Mouse (Mus musculus) retina, postnatal 7 days (tissue): ENCODE results near the gene Mettl6.

Source experiments
- DNase-seq: peaks from one replicate; pipeline ENCODE4 v3.0.0-alpha.2; 2012; ENCODE audit warnings: low read depth, low spot score

Mettl6 gene

DNA sequence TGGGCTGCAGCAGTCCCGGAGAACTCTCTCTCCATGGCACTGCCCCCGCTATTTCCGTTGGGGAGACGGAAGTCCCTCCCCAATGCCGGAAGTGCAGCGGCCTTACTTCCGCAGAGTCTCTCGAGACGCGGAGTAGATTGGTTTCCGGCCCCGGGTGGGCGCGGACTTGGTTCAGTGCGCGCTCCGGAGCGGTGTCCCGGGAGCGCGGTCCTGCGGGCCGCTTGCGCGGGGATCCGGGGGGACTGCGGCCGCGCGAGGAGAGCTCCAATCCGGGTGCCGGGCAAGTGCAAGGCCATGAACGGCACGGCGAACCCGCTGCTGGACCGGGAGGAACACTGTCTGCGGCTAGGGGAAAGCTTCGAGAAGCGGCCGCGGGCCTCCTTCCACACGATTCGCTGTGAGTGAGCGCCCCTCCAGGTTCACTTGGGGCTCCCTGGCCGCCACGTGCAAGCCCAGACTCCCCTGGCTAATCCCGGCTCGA is at the start of gene Mettl6:
Mettl6 (minus strand) TSS at position 66 of the 481 bp plus-strand sequence.
- DNase-seq, result peak; percentile 83

DNA sequence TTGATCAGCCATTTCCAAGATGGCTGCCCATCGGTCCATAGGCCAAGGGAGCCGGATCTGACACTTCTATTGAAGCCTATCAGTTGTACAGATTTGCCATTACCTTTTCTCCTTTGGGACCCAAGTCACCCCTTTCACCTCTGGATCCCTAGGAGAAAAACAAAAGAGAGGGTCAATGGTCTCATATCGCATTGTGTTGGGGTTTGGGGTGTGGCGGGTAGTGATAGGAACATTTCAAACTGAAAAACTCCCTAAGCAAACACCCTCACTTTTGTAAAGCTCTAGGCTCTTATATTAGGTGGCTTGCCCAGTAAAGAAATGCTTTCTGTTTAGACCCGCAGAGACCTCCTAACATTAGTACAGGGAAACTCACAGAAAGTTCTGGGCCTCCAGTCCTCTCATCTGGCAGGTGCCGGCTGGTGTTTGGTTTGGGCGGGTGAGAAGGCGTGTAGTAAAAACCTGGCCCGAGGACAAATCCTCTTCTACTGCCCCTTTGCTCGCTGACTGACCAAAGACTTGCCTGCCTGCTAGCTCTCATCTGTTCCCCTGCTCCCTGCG is 49.1 kb upstream of the Mettl6 start:
- no peak for DNase-seq

DNA sequence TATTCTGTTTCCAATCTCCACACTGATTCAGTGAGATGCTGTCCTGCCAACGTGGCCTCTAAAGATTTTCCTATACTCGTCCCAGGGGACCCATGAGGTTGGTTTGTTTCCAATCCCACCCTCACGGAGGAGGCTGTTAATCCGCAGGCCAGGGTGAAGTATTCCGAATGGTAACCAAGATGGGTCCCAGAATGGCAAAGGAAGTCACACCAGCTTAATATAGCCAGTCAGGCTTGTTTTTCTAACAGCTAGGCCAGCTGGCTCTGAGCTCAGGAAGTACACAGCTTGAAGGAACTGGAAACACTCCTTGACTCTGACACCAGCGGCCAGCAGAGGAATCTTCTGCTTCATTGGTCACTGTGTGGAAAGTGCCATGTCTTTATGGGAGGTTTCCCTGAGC is 42.5 kb upstream of the Mettl6 start:
- DNase-seq, result no peak

DNA sequence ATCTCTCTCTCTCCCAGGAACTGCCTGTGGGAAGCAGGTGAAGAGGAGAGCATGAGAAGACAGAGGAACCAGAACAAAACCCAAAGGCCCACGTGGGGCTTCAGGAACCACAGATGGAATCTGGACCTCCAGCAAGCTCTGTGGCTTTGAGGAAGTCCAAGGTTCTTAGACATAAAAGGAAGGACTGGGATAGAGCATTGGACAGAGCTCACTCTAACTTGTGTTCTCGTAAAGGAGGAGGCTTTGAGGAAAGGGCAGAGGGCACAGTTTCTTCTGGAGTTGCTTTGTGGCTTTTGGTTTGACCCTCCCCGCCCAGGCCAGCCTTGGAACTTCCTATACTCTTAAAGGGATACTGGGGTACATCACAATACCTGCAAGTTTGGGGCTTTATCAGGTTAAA is 37.8 kb upstream of the Mettl6 start:
- no peak for DNase-seq

DNA sequence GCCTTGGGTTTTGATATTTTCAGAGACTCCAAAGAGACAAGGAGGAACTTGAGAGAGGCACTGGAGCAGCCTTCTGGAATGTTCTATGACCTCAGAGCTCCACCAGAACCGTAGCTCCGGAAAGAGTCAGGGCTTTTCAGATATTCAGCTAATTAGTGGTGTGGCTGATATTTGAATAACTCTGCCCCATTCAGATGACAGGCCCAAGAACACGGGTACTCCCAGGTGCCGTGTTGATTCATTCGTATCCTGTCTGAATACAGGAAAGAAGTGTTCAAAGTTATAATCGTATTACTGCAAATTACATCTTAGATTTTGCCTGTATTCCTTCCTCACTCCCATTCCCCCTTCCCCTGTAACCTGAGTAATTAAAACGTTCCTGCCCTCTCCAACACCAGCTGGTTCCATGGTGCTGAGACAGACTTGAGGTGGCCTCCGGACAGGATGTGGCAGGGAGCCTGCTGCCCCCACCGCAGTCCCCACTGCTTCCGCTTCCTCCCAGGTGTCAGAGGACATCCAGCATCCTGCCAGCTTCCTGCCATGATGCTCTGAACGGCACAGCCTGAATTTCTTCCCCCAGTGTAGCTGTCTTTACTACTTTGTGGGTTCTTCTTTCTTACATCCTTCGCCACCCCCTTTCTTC is 36.8 kb upstream of the Mettl6 start:
- no peak for DNase-seq

DNA sequence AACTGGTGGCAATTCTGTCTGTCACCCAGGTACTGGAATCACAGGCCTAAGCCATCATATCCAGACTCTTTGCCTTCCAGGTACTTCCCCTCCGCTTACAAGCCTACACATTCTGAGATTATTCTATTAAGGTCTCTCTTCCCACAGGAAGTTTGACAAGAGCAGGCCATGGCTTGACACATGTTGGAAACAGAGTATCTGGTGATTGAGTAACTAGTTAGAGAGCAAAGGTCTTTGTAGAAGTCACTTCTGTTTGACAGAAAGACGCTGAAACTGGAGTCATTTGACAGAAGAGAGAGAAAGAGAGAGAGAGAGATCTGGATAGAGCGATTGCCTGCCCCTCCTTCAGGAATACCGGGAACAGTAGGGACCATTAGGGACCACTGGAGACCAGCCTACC is 36.0 kb upstream of the Mettl6 start:
- DNase-seq, result no peak

DNA sequence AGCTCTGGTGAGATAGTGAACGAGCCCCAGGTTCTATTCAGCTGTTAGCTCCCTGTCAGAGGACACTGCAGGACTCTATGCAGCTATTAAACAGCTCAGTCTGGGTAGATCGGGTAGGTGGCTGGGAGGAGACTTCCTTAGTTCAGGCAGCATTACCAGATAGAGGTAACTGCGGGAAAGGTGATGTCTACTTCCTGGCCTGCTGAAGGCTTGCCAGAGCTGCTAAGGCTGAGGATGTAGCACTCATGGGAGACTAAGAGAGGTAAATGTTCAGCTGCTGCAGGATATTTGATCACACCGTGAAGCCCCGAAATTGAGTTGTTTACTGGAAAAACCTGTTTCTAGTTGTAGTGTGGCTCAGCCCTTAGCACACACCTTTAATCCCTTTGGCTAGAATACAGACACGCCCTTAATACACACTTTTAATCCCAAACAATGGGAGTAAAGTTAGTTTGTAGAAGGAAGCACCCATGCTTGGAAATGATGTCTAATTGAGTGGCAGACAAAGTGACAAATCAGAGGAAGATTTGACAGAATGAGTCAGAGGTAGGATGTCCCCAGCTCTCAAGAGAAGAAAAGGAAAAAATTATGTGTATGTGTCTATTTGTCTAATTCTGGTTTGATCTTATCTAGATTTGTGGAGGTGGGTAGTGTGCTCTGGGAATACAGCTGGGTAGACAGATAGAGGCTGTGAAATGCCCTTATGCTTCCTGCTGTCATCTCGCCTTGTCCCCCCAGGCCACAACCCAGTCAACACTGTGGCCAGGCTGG is 30.4 kb upstream of the Mettl6 start:
- DNase-seq, result no peak

DNA sequence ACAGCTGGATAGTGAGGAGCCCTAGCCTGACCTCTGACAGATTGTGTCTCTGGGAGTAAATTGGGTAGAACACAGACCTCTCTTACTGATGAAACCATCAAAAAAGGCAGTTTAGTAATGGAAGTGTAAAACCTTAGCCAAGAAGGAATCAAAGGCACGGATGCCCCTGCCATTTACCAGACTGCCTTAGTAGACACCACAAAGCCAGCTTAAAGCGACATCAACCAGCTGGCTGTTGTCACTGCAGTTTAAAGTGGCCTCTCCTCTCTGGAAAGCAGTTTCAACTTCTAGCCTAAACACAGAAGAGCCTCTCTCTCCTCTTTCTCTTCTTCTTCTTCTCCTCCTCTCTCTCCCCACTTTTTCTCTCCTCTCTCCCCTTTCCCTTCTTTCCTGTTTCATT is 26.5 kb upstream of the Mettl6 start:
- no peak for DNase-seq

DNA sequence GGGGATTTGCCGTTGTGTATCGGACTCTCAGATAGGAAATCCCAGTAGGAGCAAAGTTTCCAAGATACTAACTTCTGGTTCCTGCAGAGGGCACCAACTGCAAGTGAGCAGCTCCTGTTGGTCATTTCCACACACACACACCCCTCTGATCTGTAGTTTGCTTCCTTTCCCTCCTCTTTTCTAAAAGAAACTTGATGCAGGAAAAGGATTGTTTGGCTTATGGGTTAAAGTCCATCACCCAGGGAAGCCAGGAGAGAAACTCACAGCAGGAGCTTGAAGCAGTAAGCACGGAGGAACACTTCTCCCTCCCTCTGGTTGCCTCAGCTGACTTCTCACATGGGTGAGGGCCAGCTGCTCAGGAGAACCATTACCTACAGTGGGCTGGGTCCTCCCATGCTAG is 24.3 kb upstream of the Mettl6 start:
- no peak for DNase-seq

DNA sequence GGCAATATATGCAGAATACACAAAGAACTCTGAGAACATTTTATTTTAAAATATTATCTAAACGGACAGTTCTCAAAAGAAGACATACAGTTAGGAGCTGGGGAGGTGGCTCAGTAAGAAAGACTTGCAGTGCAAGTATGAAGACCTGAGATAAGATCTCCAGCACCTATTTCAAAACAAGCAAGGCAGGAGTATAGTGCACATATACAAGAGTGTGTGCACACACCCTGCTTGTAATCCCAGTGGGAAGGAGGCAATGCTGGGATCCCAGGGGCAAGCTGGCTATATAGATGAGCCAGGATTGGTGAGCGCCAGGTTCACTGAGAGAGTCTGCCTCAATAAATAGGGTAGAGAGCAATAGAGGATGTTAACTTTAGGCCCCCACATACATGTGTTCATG is 21.1 kb upstream of the Mettl6 start:
- no peak for DNase-seq

DNA sequence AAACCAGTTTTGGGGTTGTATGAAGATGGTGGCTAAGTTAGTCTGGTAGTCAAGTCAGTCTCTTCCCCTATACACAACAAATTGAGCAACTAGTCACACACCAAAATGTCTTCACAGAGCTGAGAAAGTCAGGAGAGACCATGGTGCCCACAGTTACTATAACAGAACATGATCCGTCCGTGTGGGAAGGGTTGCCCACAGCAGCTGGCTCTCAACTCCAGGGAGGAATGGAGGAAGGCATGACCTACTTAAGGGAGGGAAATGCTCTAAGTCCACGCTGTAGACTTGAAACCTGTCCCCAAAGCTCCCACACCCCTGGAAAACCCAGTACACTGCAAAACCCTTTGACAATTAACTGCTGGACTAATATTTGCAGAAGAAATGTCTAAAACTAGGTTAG is 15.5 kb upstream of the Mettl6 start:
- DNase-seq, result no peak

DNA sequence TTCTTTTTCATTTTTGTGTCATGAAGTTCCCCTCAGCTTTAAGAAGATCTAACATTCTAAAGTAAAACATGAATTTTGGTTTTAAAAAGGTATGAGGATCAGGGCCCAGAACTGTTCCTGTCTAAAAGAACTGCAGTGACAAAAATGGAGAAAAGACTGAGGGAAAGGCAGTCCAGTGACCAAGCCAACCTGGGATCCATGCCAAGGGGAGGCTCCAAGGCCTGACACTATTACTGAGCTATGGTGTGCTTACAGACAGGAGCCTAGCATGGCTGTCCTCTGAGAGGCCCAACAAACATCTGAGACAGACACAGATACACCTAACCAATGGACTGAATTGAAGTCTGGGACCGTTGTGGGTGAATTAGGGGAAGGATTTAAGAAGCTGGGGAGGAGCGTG is 15.1 kb upstream of the Mettl6 start:
- DNase-seq, result no peak

DNA sequence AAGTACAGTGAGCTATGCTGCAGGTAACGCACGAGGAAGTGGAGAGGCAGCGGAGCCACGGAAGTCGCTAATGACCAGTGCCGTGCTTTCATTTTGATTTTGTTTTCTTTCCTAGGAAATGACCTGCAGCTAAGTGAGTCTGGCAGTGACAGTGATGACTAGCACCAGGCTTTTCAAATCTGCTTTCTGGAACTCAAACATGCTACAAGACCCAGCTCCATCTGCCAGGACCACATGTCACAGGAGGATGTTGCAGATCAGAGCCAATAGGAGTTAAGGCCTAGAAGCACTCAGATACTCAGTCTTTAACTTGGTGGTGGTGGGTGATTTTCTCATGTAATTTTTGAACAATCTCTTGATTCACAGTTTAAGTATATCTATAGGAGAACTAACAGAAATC is 11.6 kb upstream of the Mettl6 start:
- no peak for DNase-seq

DNA sequence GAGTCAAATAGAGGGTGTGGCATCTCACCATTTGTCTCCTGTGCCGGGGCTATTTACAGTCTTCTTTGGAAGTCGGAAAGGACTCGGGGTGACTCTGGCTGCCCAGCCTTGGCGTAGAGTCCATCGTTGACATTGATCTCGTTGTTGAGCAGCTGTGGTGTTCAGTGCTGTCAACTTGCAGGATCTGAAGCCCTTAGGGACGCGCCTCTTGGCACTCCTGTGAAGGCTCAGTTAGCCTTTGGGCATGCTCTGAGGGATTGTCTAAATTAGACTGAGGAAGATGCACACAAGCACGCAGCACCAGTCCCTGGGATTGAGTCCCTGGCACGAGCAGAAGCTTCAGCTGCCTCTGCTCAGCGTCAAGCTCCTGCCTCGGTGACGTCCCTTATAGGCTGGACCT is 8.6 kb upstream of the Mettl6 start:
- DNase-seq, result no peak

DNA sequence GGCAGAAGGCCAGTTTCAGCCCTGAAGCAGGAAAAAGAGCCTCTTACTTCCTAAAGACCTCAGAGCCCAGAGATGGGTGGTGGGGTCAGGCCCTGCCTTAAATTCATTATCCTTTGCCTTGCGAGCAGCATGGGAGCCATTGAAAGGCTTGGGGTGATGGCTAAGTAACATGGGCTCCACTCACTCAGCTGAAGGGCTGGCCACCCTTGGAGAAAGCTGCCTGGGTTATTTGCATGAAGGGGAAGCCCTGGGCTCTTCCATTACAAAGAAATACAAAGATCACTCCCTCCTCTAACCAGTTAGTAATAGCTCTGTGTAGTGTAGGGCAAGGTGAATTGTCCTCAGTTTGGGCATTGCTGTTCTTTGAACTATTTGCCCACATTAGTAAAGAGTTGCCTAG is 4.7 kb upstream of the Mettl6 start:
- DNase-seq, result no peak

DNA sequence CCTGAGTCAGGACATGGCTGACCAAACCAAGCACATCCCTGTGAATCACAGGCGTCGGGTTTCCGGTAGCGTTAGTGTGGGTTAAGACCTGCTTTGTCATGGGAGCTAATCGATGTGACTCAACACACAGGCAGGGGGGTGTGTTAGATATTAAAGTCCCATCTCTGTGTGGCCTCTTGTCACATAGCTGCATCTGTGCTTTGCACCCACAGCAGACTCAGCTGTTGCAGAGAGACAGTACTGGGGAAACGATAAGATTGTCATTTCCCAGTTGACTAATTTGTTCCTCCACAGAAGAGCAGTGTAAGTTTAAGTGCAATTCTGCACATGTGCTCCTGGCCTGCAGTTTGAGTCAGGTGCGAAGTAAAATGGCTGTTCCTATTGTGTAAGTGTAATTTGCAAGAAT is 1.4 kb upstream of the Mettl6 start:
- DNase-seq, result no peak

DNA sequence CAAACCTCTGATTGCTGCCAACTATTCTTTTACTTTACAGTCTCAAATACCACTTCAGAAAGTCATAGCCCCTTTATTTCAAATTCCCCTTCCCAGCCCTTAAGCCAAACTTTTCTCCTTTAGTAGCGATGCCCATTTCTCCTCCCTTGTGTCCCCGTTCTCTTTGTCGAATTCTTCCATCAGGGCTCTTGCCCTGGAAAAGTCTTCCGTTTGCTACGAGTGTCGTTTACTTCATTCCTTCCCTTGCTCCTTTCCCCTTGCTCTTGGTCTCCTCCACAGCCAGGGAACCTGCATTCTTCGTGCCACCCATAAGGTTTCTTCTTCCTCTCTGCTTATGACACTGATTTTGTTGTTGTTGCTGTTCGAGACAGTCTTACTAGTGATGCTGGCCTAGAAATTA is 698 bp upstream of the Mettl6 start:
- no peak for DNase-seq

DNA sequence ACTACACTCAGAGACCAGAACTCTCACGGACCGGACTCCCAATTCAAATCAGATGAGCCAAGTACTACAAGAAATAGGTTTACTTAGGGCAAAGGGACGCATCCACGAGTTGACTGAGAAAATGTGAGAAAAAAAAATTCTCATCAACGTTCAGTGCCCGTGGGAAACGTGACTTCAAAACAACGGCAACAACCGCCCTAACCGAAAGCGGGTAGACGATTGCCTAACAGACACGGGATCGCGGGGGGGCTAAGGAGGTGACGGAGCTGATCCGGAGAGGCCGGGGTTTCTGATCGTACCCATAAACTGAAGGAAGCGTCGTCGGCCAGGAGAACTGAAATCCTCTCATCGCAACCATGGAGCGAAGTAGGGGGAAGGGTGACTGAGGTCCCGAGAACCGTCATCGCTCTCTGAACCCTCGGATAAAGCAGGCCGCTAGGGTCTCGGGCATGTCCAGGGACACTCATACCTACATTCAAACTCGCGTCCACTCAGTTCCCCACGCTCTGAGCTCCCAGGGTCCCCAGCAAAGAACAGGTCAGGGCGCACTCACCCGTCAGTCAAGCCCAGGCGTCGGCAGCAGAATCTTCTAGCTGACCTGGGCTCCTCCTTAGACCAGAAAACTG is 378 bp downstream of the Mettl6 start, which contains the start of gene Eaf1:
Eaf1 (plus strand) TSS at position 51 of the 626 bp plus-strand sequence.
- no peak for DNase-seq

DNA sequence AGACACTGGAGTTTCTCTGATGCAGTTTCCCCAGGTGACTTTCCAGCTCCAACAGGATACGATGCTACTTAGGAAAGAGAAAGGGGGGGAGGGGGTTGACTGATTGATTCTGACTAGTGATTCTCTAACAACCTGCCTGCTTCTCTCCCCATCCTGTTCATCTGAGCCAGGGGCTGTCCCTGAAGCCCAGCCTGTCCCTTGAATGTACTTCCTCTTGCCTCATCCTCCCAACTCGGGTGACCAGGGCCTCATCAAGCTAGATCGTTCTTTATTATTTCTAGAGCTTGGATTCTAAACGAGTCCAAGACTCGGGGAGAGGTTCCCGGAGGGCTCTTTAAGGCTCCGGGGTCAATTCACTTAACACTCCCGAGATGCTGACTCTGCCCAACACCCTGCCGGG is 939 bp downstream of the Mettl6 start:
- no peak for DNase-seq

DNA sequence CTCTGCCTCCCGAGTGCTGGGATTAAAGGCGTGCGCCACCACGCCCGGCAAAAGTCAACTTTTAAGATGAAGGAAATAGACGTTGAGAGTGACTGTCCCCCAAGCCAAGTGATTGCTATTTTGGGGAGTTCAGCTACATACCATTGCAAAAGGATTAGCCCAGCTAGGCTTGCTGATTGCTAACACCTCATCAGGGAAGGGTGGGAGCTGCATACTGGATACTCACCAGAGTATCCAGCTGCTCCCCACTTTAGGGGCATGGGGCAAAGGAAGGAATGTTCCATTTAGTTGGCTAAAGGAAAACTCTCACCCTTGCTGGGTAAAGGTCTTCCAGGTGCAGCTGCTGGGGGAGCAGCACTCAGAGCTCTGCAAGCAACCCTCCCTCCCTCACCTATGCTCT is 6.8 kb downstream of the Mettl6 start:
- no peak for DNase-seq

DNA sequence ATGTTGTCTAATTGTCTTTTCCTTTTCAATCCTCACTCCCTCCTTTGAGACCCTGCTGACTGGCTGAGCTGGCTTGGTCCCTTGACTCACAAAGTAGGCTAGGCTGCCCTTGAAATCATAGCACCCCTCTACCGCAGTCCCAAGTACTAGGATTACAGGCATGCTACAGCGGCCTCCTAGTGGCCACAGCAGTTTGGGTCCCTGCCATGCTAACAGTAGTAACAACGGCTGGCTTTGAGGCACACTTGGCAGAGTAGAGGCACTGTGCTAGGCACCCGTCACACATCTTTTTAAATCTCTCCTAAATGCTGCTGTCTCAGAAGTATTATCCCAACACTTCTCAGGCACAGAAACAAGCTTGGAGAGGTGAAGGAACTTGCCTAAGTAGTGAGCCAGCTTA is 8.4 kb downstream of the Mettl6 start:
- DNase-seq, result no peak

DNA sequence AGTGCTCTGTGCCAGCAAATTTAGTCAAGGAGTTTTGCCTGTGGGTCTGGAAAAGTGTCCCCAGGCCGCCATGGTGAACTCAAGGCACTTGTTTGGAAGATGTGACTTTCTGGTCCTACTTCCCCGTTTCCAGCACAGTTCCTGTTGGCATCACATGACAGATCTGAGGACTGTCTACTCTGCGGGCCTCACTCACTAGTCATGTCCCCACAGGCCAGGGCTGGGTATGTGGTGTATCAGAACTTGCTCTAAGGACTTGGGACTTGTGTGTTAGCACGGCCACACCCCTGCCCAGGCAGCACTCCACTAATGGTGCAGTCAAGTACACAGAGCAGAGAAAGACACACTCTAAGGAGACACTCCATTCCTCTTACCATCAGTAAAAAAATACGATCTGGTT is 12.4 kb downstream of the Mettl6 start:
- DNase-seq, result no peak

DNA sequence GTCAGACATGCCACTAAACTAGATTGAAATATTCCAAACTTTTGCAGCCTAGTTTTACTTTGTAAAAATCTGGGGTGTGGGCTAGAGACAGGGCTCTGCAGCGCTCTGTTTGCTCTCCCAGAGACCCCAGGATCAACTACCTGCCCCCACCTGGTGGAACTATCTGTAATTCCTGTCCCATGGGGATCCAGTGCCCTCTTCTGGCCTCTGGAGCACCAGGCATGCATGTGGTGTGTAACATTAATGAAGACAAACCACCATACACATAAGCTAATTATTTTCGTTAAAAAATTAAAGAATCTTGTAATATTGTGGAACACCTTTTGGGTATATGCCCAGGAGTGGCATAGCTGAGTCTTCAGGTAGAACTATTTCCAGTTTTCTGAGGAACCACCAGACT is 21.5 kb downstream of the Mettl6 start:
- DNase-seq, result no peak
